Mouse (Mus musculus): Measurements from ENCODE around the gene Map3k9. TPM values are rescaled to one million over a fixed set of nuclear protein-coding genes. Genes with fewer than 3 reads are reported as not detected.

Map3k9 gene
- polyA plus RNA-seq, 1 experiment, result not detected

DNA sequence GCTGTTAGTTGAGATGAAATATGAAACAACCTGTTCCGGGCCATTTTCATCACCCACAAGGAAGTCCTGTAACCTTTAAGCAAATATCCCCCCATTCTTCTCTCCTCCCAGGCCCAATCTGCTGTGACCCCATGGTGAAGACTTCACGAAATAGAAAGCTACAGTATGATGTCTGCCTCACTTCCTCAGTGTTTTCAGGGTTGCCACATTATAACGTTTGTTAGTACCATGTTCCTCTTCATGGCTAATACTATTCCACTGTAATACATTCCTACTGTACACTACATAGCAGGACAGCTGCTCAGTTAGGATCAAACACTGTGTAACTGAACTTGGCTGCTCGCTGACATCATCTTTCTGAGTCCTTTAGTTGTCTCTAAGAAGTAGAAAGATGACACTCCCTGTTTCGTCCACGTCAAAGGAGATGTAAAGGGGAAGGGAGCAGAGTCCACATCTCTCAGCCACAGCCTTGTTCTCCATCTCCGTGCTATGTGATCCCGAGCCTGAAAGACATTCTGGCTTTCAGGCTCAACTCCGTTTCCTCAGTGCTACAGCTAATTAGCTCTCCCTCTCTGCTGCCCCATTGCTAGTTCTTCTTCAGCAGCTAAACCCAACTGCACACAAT, 34.5 kb downstream of the Map3k9 start:
- H3K4me1 ChIP-seq (ENCODE audit: control insufficient read depth, insufficient read depth, low read length), result no peaks in the 10 kb centered on the region
- TF ChIP-seq CTCF (IDR thresholded peaks at IDR 0.05; ENCODE audit: insufficient read depth, low read depth, low read length) (no peak), POLR2A (IDR thresholded peaks at IDR 0.05; ENCODE audit: insufficient read depth, low read depth, low read length) (no peak)
- no peak overlapping the region for H3K27ac ChIP-seq (ENCODE audit: insufficient read depth, low read depth, low read length)
- 82% methylated on average over 9 of the region's 9 CpGs for WGBS
- H3K4me3 ChIP-seq (ENCODE audit: insufficient read depth, low read depth, low read length), result no peak overlapping the region

DNA sequence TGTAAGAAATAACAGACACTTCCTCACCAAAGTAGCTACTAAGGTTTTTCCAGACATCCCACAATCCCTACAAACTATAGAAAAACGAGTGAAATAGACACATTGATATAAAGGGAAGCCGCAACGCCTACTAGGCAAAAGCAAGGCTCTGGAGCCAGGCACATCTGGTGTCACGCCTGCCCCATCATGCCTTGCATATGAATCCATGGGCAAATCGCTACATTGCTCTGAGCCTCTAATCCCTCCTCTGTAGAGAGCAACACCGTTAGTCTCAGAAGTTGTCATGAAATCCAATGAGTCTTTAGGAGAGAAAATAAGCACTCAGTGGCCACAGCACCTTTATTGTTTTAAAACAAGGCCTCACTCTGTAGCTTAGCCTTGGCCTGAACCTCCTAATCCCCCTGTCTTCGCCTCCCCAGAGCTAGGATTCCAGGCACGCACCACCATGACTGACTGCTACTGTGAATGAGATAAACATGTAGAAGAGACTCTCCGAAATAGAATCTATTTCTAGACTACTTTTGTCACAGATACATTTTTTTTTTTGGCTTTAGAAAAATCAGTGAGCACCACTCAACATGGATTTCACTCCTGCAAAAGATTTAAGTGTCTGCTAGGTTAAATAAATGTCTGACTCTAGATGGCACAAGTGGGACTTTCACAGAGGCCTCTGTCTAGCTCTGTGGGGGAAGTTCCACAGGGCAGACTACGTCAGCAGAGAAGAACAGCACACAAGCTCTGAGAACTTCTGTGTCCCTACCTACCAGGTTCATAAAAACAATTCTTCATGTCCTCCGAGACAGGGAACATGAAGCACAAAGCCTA, 45.5 kb downstream of the Map3k9 start:
- no peak overlapping the region for H3K27ac ChIP-seq (ENCODE audit: insufficient read depth, low read depth, low read length)
- no peak for TF ChIP-seq POLR2A (IDR thresholded peaks at IDR 0.05; ENCODE audit: insufficient read depth, low read depth, low read length)
- no peak for TF ChIP-seq CTCF (IDR thresholded peaks at IDR 0.05; ENCODE audit: insufficient read depth, low read depth, low read length)
- no peaks in the 10 kb centered on the region for H3K4me1 ChIP-seq (ENCODE audit: control insufficient read depth, insufficient read depth, low read length)
- WGBS, result 71% methylated on average over 11 of the region's 11 CpGs
- H3K4me3 ChIP-seq (ENCODE audit: insufficient read depth, low read depth, low read length), result no peak overlapping the region

DNA sequence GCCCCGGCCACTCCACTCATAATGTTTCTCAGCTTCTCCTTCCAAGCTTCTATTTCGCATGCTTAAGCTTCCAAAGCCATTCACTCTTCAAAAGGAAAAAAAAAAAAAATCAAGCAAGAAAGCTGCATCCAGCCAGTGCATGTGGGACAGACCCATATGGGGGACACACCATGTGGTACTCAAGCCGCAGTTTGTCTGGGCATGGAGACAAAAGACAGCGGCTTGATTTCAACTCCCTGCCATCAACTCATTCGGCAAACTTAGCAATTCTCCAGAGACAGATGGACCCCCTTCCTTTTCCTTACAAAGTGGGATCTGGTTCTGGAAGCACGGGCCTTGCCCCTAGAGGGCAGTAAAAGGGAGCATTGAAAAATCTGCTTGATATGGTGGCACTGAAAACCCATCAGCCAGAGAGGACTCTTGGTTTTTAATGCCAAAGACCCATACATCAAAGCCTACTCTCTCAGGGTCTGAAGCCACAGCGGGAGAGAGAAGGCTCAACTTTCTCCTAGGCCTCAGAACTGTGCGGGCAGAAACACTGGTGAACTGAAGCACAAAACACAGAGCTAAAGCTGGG, 54.6 kb downstream of the Map3k9 start:
- 69% methylated on average over 8 of the region's 8 CpGs for whole genome bisulfite sequencing
- Histone ChIP-seq H3K27ac (ENCODE audit: insufficient read depth, low read depth, low read length) (no peak overlapping the region), H3K4me3 (ENCODE audit: insufficient read depth, low read depth, low read length) (no peak overlapping the region), H3K4me1 (ENCODE audit: control insufficient read depth, insufficient read depth, low read length) (no peaks in the 10 kb centered on the region)
- no peak for TF ChIP-seq POLR2A (IDR thresholded peaks at IDR 0.05; ENCODE audit: insufficient read depth, low read depth, low read length)
- TF ChIP-seq CTCF (IDR thresholded peaks at IDR 0.05; ENCODE audit: insufficient read depth, low read depth, low read length), result no peak

DNA sequence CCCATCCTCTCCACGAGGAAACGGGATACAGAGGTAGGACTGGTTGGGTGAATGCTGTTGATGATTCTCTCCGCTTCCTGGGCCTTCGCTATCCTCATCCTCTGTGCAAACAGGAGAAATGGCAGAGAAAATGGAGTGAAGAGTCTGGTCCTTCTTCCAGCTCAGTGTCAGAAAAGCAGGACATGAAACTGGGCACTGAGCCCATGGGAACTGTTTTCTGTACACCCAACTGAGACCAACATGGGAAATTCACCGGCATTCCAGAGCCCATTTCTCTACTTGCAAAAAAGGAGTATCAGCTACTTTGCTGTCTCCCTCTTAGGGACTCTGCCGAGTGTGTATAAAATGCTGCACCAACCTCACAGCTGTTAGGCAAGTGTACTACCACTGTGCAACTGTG, 56.2 kb downstream of the Map3k9 start:
- no peak overlapping the region for H3K4me3 ChIP-seq (ENCODE audit: insufficient read depth, low read depth, low read length)
- H3K27ac ChIP-seq (ENCODE audit: insufficient read depth, low read depth, low read length), result no peak overlapping the region
- no peaks in the 10 kb centered on the region for H3K4me1 ChIP-seq (ENCODE audit: control insufficient read depth, insufficient read depth, low read length)
- 87% methylated on average over 6 of the region's 6 CpGs for WGBS
- TF ChIP-seq POLR2A (IDR thresholded peaks at IDR 0.05; ENCODE audit: insufficient read depth, low read depth, low read length) (no peak), CTCF (IDR thresholded peaks at IDR 0.05; ENCODE audit: insufficient read depth, low read depth, low read length) (no peak)

DNA sequence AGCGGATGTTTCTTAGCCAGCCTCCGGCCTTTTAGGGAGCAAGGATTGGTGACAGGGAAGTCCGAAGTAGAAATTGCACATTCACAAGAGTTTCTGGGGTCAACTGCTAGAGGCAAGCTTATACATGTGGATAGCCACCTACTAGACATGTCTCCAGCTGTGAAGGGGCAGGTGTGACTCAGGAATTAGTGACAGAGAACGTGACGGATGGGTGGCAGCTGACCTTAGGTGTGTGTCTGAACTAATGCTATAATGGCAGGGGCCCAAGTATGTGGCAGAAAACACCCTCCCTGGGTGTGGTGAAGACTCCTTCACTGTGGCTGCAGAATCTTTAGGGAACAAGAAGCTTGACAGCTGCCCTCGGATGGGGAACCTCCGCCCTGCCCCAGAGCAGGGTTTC, 57.6 kb downstream of the Map3k9 start:
- H3K27ac ChIP-seq (ENCODE audit: insufficient read depth, low read depth, low read length), result no peak overlapping the region
- H3K4me1 ChIP-seq (ENCODE audit: control insufficient read depth, insufficient read depth, low read length), result no peaks in the 10 kb centered on the region
- no peak overlapping the region for H3K4me3 ChIP-seq (ENCODE audit: insufficient read depth, low read depth, low read length)
- TF ChIP-seq CTCF (IDR thresholded peaks at IDR 0.05; ENCODE audit: insufficient read depth, low read depth, low read length) (no peak), POLR2A (IDR thresholded peaks at IDR 0.05; ENCODE audit: insufficient read depth, low read depth, low read length) (no peak)
- 92% methylated on average over 7 of the region's 7 CpGs for WGBS

DNA sequence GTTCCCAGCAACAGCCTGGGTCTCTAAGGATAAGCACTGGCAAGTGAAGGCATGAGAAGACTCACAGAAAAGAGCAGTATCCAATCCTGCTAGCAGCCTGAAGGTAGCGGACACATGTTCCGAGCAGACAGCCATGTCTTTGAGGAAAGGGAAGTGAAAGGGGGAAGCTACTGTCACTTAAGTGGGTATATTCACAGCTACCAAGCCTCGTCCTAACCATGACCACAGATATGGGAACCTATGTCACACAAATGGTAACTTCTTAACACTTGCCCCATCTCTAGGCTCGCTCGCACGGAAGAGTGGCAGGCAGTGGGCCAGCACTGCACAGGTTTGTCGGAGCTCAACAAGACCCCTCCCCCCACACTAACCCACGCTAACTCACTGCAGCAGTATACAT, 61.3 kb downstream of the Map3k9 start:
- Histone ChIP-seq H3K4me3 (ENCODE audit: insufficient read depth, low read depth, low read length) (no peak overlapping the region), H3K27ac (ENCODE audit: insufficient read depth, low read depth, low read length) (no peak overlapping the region), H3K4me1 (ENCODE audit: control insufficient read depth, insufficient read depth, low read length) (no peaks in the 10 kb centered on the region)
- WGBS, result 95% methylated on average over 8 of the region's 8 CpGs
- TF ChIP-seq POLR2A (IDR thresholded peaks at IDR 0.05; ENCODE audit: insufficient read depth, low read depth, low read length) (no peak), CTCF (IDR thresholded peaks at IDR 0.05; ENCODE audit: insufficient read depth, low read depth, low read length) (no peak)

DNA sequence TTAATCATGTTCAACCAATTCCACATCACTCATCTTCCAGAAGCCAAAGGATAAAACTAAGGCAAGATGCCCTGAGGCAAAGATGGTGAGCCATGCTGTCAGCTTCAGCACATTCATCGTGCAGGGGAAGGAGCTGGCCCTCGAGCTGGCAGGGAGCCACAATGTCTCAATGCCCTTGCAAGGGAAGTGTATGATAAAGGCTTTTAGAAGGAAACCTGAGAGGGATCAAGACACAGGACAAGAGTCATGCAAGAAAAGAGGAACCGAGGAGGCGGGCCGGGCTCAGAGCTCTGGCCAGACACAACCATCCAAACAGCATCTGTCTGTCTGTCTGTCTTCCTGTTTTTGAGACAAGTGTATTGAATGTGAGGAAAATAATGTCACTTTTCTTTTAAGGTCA, 61.8 kb downstream of the Map3k9 start:
- 64% methylated on average over 5 of the region's 5 CpGs for WGBS
- no peaks in the 10 kb centered on the region for H3K4me1 ChIP-seq (ENCODE audit: control insufficient read depth, insufficient read depth, low read length)
- H3K27ac ChIP-seq (ENCODE audit: insufficient read depth, low read depth, low read length), result no peak overlapping the region
- H3K4me3 ChIP-seq (ENCODE audit: insufficient read depth, low read depth, low read length), result no peak overlapping the region
- TF ChIP-seq CTCF (IDR thresholded peaks at IDR 0.05; ENCODE audit: insufficient read depth, low read depth, low read length), result no peak
- no peak for TF ChIP-seq POLR2A (IDR thresholded peaks at IDR 0.05; ENCODE audit: insufficient read depth, low read depth, low read length)

DNA sequence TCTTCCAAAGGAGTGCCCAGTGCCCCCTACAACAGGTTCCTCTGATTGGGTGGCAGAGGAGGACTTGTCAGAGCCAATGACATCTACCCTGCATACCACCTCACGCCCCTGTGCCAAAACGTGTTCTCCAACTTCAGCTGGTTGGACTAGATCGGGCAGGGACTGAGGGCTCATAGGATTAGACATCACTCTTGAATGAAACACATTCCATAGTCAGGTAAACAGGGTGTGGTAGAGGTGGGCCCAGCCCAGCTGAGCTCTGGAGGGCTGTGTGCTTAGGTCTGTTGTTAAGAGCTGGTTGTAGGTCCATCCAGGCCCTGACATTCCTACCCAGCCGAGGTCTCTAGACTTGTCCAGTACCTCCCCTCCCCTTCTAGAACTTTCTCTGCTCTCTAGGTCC, 68.4 kb downstream of the Map3k9 start:
- no peaks in the 10 kb centered on the region for H3K4me1 ChIP-seq (ENCODE audit: control insufficient read depth, insufficient read depth, low read length)
- TF ChIP-seq CTCF (IDR thresholded peaks at IDR 0.05; ENCODE audit: insufficient read depth, low read depth, low read length), result no peak
- TF ChIP-seq POLR2A (IDR thresholded peaks at IDR 0.05; ENCODE audit: insufficient read depth, low read depth, low read length), result no peak
- H3K27ac ChIP-seq (ENCODE audit: insufficient read depth, low read depth, low read length), result no peak overlapping the region
- WGBS, result 88% methylated on average over 4 of the region's 4 CpGs
- H3K4me3 ChIP-seq (ENCODE audit: insufficient read depth, low read depth, low read length), result no peak overlapping the region

DNA sequence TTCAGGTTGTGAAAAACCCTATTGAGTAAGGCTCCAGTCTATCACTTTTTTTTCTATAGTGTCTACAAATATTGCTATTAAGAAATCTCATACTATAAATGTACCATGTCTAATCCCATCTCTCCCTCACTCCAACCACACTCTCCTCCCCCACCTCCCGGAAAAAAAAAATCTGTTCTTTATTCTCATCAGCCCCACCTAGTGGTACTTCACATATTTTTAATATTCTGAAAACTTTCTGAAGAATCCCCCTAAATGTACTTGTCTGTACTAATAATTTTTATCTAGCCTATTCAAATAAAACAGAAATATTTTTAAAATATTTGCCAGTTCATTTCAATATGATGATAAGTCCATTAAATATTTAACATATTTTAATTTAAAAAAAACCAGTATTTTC, 78.1 kb downstream of the Map3k9 start:
- no peak overlapping the region for H3K27ac ChIP-seq (ENCODE audit: insufficient read depth, low read depth, low read length)
- no peaks in the 10 kb centered on the region for H3K4me1 ChIP-seq (ENCODE audit: control insufficient read depth, insufficient read depth, low read length)
- H3K4me3 ChIP-seq (ENCODE audit: insufficient read depth, low read depth, low read length), result no peak overlapping the region
- 4% methylated on average over 1 of the region's 1 CpGs for WGBS
- no peak for TF ChIP-seq CTCF (IDR thresholded peaks at IDR 0.05; ENCODE audit: insufficient read depth, low read depth, low read length)
- TF ChIP-seq POLR2A (IDR thresholded peaks at IDR 0.05; ENCODE audit: insufficient read depth, low read depth, low read length), result no peak
